Mouse (Mus musculus) heart, postnatal 0 days (tissue): ENCODE results near the gene Hsf5. TPM values are rescaled to one million over a fixed set of nuclear protein-coding genes. Genes with fewer than 3 reads are reported as not detected.

Source experiments
- ATAC-seq: fragments of 200-750 bp; cut with Nextera tagmentation; 2 replicates; pipeline ENCODE4 v1.8.0; 2017; ENCODE audit warnings: low read depth, moderate number of reproducible peaks, moderate library complexity; ENCODE audit not compliant: insufficient read depth
- DNase-seq: peaks from one replicate; pipeline ENCODE4 v3.0.0-alpha.2; 2016; ENCODE audit warnings: low spot score
- H3K27ac ChIP-seq: fragments of 300-500 bp; sonication (generic); 2 replicates; pipeline ENCODE4 v1.5.1; 2014; ENCODE audit warnings: low read depth, mild to moderate bottlenecking
- H3K27me3 ChIP-seq: fragments of 300-500 bp; sonication (generic); 2 replicates; pipeline ENCODE4 v1.6.1; 2014; ENCODE audit warnings: low read length, mixed read lengths; ENCODE audit not compliant: control insufficient read depth, insufficient read depth
- H3K36me3 ChIP-seq: fragments of 300-500 bp; sonication (generic); replicated peaks from 2 replicates; pipeline ENCODE4 v1.6.1; 2014; ENCODE audit warnings: low read length, mixed read lengths; ENCODE audit not compliant: control insufficient read depth, insufficient read depth
- H3K4me1 ChIP-seq: fragments of 300-500 bp; sonication (generic); 2 replicates; pipeline ENCODE4 v1.6.1; 2014; ENCODE audit warnings: antibody characterized with exemption; ENCODE audit not compliant: control insufficient read depth, insufficient read depth
- H3K4me2 ChIP-seq: fragments of 300-500 bp; sonication (generic); 2 replicates; pipeline ENCODE4 v1.6.1; 2014; ENCODE audit warnings: low read depth, mild to moderate bottlenecking, low read length, moderate library complexity
- H3K4me3 ChIP-seq: fragments of 300-500 bp; sonication (generic); 2 replicates; pipeline ENCODE4 v1.5.1; 2014; ENCODE audit warnings: low read depth, low read length
- H3K9ac ChIP-seq: fragments of 300-500 bp; sonication (generic); replicated peaks from 2 replicates; pipeline ENCODE4 v1.6.1; 2014; ENCODE audit warnings: low read depth, low read length, mixed read lengths
- H3K9me3 ChIP-seq: fragments of 300-500 bp; sonication (generic); replicated peaks from 2 replicates; pipeline ENCODE4 v1.6.1; 2016; ENCODE audit warnings: low read length; ENCODE audit not compliant: control insufficient read depth
- CTCF ChIP-seq: IDR thresholded peaks from 2 replicates; pipeline ENCODE4 v1.5.1; 2016; ENCODE audit warnings: antibody characterized with exemption, control low read depth, low read depth
- EP300 ChIP-seq: IDR thresholded peaks from 2 replicates; pipeline ENCODE4 v1.6.1; 2016; ENCODE audit warnings: antibody characterized with exemption, low read depth
- WGBS: fragments of 180-500 bp; shearing (Covaris S2); extraction: QIAGEN DNeasy Blood & Tissue Kit; methylation state at CpG from one replicate; pipeline ENCODE4 v1.1.7; 2014; 5-methylcytosine and 5-hydroxymethylcytosine counted together
- polyA plus RNA-seq: library from polyadenylated mRNA; unstranded; fragments of >200 nt; fragmentation: Nextera tagmentation; extraction: Ambion mirVana; gene quantifications from 2 replicates; pipeline ENCODE4 v1.2.1, GENCODE M21; 2015
- total RNA-seq: library from RNA; depleted of rRNA; stranded (reverse); fragments of >200 nt; gene quantifications from 2 replicates; pipeline ENCODE4 v1.2.3, GENCODE M21; 2014; ENCODE audit warnings: low replicate concordance

The Hsf5 gene
- total and polyA plus RNA-seq, 2 experiments from 2014 or later, result 0.03 TPM; not detected in 1

DNA sequence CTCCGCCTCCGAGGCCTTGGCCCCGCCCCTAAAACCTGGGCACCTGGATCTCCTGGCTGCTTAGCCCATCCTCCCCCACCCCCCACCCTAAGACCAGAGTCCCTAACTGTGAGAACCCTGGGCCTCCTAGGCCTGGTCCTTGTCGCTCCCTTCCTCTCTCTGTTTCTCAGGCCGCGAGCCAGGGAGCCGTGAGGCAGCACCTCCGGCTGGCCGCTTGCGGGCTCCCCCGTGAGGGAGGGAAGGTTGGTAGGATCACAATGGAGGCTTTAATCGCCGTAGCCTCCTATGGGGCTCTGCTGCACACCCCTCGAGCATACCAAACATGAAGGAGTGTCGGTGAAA is 24.6 kb upstream of the Hsf5 start:
- WGBS, result under 1% methylated on average over 15 of the region's 15 CpGs
- H3K27me3 ChIP-seq, result no peaks in the 10 kb centered on the region
- 0 out of 2 replicates have a peak, but pooled peaks have one; percentile 5 for TF ChIP-seq EP300
- TF ChIP-seq CTCF, result peak; percentile 22
- ATAC-seq, result no peak
- peak overlapping the region; percentile 68 for H3K4me2 ChIP-seq
- peaks cover 7% of the 10 kb centered on the region for H3K36me3 ChIP-seq
- H3K4me1 ChIP-seq, result peaks cover 27% of the 10 kb centered on the region
- H3K9me3 ChIP-seq, result no peaks in the 10 kb centered on the region
- DNase-seq, result no peak
- peak overlapping the region; percentile 68 for H3K9ac ChIP-seq
- peak overlapping the region; percentile 78 for H3K4me3 ChIP-seq
- peak overlapping the region; percentile 93 for H3K27ac ChIP-seq

GRCm38 (mm10) chr11:87592713-87593598 is 24.0 kb upstream of the Hsf5 start:
- WGBS, result 37% methylated on average over 13 of the region's 13 CpGs
- Histone ChIP-seq H3K27me3 (no peaks in the 10 kb centered on the region), H3K9ac (peak overlapping the region; percentile 68), H3K27ac (peak overlapping the region; percentile 93), H3K4me1 (peaks cover 27% of the 10 kb centered on the region), H3K9me3 (no peaks in the 10 kb centered on the region), H3K36me3 (peaks cover 13% of the 10 kb centered on the region), H3K4me2 (peak overlapping the region; percentile 68), H3K4me3 (peak overlapping the region; percentile 78)
- TF ChIP-seq EP300 (no peak), CTCF (no peak)
- DNase-seq (no peak), ATAC-seq (no peak)

- ATAC-seq (peak; percentile 47), DNase-seq (peak; percentile 92)
- Histone ChIP-seq H3K27me3 (no peaks in the 10 kb centered on the region), H3K4me1 (peaks cover 19% of the 10 kb centered on the region), H3K9me3 (no peaks in the 10 kb centered on the region), H3K4me3 (peak overlapping the region; percentile 63), H3K27ac (peak overlapping the region; percentile 9), H3K9ac (peak overlapping the region; percentile 70), H3K4me2 (peak overlapping the region; percentile 98), H3K36me3 (peaks cover 38% of the 10 kb centered on the region)
- TF ChIP-seq CTCF (no peak), EP300 (no peak)
- WGBS, result 4% methylated on average over 28 of the region's 37 CpGs
These were observed 21.6 kb upstream of the Hsf5 start for GRCm38 (mm10) chr11:87595327-87595841.

- Histone ChIP-seq H3K9ac (peak overlapping the region; percentile 70), H3K27me3 (no peaks in the 10 kb centered on the region), H3K27ac (peak overlapping the region; percentile 9), H3K4me2 (peak overlapping the region; percentile 98), H3K9me3 (no peaks in the 10 kb centered on the region), H3K4me3 (peak overlapping the region; percentile 63), H3K36me3 (peaks cover 44% of the 10 kb centered on the region), H3K4me1 (peaks cover 14% of the 10 kb centered on the region)
- no peak for DNase-seq
- WGBS, result 16% methylated on average over 7 of the region's 7 CpGs
- no peak for ATAC-seq
- TF ChIP-seq CTCF, result no peak
- no peak for TF ChIP-seq EP300
These were observed 21.0 kb upstream of the Hsf5 start for GRCm38 (mm10) chr11:87595976-87596375.

DNA sequence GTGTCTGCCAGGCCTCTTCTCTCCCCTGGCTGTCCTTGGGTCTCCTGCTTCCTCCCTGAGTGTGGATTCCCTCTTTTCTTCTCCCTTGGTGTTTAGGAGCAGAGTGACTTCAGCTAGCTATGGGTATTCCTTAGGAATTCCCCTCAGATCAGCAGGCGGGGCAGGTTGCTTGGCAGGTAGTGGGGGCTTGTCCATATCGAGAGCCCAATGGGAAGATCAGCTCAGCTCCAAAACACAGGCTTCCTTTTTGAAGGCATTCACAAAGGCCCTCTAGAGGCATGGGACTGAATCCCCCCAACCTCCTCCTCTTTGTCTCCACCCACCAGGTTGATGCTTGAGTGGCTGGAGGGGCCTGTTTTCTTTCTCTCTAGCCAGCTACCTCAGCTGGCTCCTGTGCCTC is 20.5 kb upstream of the Hsf5 start:
- Histone ChIP-seq H3K9ac (no peak overlapping the region), H3K9me3 (no peaks in the 10 kb centered on the region), H3K27me3 (no peaks in the 10 kb centered on the region), H3K4me1 (peaks cover 14% of the 10 kb centered on the region), H3K27ac (no peak overlapping the region), H3K4me2 (peak overlapping the region; percentile 98; the same call in 1 of the 2 replicates), H3K36me3 (peaks cover 49% of the 10 kb centered on the region), H3K4me3 (no peak overlapping the region)
- DNase-seq, result no peak
- WGBS, result 57% methylated on average over 2 of the region's 2 CpGs
- no peak for ATAC-seq
- TF ChIP-seq CTCF (no peak), EP300 (no peak)
